Mouse (Mus musculus) T-cell, adult 2 months (primary cell): ENCODE data around the gene Trim66.

Source experiments
- DNase-seq: peaks from one replicate; pipeline ENCODE4 v3.0.0; 2022; ENCODE audit warnings: low spot score

The Trim66 gene

GRCm38 (mm10) chr7:109454856-109455255, 53.1 kb downstream of the Trim66 start:
- DNase-seq, result no peak

DNA sequence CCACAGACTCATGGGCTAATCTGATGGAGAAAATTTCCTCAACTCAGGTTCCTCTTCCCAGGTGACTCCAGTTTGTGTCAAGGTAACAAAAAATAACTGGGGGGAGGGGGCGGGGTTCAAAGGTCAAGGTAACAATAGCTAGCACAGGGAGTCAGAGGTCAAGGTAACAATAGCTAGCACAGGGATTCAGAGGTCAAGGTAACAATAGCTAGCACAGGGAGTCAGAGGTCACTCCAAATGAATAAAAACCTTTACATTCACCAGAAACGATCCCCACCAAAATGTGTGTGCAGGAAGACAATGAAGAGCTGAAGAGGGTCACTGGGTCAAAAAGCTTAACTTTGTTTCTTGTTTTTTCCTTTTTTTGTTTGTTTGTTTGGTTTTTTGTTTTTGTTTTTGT, 59.9 kb downstream of the Trim66 start:
- no peak for DNase-seq

- no peak for DNase-seq
Measured at GRCm38 (mm10) chr7:109445012-109445411, 62.9 kb downstream of the Trim66 start.

DNA sequence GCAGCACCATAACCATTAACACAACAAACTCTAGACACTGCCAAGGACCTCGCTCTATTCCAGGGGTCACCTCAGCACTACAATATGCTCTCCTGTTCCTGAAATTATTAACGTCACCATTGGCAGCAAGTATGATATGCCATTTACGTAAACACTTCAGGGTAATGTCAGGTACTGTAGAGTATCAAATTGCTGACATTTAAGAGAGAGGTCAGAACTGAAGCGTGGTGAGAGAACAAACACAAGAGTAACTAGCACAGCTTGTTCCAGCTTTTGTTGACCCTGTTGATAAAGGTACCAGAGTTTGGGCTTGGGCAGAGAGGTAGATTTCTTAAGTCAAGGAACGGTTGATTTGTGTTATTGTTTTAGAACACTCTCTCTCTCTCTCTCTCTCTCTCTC, 65.2 kb downstream of the Trim66 start:
- DNase-seq, result no peak

DNA sequence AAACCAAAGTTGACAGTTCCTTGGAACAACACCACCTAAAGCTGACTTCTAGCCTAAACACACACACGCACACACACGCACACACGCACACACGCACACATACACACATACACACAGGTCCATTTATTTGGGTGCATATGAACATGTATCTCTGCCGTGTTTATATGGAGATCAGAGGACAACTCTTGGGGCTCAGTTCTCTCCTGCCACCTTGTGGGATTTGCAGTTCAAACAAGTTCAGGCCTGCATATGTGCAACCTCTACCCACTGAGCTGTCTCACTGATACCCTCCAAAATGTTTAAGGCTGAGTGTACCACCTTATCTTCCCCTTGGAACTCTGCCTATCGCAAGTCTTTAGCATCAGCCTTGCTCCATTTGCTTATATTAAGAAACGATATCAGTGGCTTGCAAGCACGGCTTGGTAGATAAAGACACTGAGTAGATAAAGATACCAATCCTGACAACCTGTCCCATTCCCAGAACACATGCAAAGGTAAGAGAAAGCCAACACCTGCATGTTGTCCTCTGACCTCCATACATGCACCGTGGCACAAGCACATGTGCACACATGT, 67.2 kb downstream of the Trim66 start:
- no peak for DNase-seq

GRCm38 (mm10) chr7:109438781-109439591, 68.9 kb downstream of the Trim66 start, which contains the start of gene Stk33:
Gene Stk33, minus strand, starts transcription at chr7:109439081.
- no peak for DNase-seq

- no peak for DNase-seq
Measured at GRCm38 (mm10) chr7:109424422-109425159, 83.3 kb downstream of the Trim66 start.

GRCm38 (mm10) chr7:109422803-109423202, 85.1 kb downstream of the Trim66 start:
- DNase-seq, result no peak

DNA sequence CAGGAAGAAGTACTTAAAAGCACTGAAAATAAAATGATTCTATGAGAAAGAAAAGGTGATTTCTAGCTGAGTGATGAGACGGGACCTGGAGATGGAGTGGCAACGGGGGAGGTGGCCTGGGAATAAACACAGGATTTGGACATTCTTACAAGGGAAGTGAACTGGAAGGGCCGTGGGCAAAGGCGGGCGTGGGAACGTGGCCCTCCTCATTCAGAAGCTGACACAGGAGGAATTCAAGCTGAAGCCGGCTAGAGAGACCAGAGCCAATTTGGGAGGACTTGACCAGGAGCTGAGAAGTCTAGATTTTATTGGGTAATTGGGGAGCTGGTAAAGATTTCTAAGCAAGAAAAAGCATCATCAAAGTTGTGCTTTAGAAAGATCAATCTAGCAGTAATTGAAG, 102.4 kb downstream of the Trim66 start:
- no peak for DNase-seq

DNA sequence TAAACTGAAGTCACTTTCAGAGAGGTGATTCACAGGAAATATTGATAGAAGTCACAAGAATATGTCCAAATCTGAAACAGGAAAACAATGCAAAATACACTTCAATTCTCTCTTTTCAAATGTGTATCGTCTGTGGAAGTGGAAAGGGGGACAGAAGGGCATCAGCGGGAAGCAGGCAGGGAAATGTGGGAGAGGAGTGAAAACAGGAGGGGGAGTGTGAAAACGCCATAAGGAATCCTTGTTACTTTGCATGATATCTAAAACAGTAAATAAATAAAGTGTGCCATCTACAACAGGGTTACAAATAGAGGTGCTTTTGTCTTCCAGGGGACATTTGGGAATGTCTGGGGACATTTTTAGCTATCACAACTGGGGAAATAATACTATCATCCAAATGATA, 108.6 kb downstream of the Trim66 start:
- no peak for DNase-seq
